Mouse (Mus musculus): ENCODE data around the gene Kansl1.
A peak's percentile ranks its signal among the peaks of the same experiment; 100 is the strongest.

Kansl1 gene

DNA sequence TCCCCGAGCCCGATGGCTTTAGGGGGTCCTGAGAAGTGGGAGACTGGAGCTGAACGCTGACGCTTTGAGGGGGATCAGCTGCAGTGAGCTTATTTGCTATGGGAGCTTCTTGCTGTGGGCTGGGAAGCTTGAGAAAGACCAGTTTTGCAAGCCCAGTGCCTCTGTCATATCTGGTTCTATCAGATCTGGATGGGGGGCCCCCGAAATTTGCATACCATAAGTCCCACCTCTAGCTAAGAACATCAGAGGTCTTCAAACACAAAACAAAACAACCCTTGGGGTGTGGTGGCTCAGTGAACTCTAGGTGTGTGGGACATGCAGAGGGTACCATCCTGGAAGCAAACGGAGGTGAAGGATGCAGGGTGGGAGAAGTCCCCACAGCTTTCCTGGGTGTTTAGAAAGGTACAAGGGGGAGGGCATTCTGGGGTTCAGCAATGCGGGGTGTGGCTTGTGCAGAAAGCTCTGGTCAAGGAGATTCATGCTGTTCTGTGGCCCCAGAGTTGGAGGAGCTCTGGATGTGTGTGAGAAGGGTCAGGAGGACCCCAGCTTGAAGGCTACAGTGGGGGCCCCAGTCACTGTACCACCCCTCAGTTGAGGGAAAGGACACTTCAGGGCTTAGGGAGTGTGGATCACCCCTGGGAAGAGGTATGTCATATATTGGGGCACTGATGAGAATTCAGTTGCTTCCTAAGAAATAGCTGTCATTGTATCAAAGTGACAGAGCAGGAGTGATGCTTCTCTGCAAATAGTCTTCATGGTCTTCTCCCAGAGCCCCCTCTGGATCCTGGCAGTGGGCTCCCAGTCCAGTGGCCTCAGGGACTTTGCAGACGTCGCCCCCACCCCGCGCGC lies 159.1 kb downstream of the Kansl1 start:
- DNase-seq (ENCODE audit: low read depth, low spot score), result no peak

GRCm38 (mm10) chr11:104307136-104307535 lies 161.5 kb downstream of the Kansl1 start:
- DNase-seq (ENCODE audit: low read depth, low spot score), result no peak

DNA sequence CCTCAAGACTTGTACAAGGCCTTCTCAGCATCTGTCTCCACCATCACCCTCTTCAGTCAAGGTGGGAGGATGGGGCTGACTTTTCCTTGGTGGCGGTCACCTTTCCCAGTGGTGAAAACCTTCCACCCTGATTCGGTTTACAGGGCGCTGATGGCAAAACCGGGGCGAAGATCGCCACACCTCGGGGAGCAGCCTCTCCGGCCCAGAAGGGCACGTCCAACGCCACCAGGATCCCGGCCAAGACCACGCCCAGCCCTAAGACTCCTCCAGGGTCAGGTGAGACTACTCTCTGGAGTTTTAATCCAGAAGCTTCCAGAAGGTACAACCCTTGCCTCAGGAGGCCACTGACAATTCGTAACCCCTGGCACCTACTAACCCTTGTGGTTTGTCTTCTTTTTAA lies 162.2 kb downstream of the Kansl1 start:
- no peak for DNase-seq (ENCODE audit: low read depth, low spot score)

DNA sequence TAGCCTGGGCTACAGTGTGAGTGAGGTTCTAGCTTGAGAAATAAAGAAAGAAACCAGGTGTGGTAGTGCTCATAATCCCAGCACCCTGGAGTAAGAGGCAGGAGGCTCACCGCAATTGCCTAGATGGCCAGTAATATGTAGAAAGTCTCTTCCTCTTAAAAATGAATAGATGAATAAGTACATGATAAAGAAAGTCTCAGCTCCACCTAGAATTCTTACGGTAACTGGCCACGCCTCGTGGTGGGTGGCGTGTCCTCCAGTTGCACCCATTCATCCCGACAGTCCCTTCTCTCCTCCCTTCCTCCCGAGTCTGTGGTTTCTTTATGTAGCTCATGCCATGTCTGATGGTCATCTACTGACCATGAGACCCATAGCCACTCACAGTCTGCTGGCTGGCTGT lies 162.9 kb downstream of the Kansl1 start:
- no peak for DNase-seq (ENCODE audit: low read depth, low spot score)

DNA sequence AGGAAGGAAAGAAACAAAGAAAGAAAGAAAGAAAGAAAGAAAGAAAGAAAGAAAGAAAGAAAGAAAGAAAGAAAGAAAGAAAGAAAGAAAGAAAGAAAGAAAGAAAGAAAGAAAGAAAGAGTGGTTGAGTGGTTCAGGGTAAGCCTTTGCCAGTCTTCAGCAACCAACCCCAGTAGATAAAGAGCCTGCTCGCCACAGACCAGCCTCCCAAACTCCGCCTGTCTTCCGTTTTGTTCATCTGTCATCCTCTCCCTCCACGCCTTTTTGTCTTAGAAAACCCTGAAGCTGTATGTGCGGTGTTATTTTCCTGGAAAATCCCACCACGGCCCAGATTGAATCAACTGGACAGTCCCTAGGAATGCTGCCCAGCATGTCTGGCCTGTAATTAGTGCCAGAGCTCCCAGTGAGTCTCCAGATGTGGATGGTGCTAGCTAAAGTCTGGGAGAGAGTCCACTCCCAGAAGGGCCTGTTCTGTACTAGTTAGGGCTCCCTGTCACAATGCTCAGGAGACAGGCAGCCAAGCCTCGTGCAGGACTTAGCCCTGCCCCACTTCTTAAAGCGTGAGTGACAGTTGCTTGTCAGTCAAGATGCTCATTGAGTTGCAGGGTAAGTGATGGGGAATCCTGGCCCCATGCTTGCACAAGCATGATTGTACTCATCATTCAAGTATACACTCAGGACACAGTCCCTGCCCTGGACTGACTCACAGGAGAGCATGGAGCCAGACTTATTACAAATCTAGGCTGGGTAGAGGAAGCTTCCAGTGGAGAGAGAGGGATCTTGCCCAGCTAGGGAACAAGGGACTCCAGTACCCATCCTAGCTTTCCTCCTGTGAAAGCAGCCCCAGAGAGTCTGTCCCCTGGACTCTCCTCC lies 165.3 kb downstream of the Kansl1 start:
- no peak for DNase-seq (ENCODE audit: low read depth, low spot score)

DNA sequence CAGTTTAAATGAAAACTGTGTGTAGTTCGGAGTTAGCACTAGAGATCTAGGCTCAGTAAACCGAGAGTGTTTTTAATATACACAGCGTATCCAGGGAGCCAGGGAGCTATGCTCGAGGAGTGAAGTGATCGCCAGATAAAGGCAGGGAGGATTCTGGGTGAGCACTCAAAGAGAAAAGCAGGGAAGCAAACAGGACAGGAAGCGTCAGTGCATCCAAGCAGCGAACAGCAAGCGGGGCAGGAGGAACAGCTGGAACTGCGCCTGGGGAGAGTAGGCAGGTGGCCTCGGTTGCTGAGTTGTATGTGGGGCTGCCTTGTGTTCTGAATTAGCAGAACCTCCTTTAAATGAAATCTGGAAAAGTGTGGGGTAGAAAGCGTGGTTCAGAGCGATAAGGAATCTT lies 166.0 kb downstream of the Kansl1 start:
- no peak for DNase-seq (ENCODE audit: low read depth, low spot score)

GRCm38 (mm10) chr11:104297671-104298070 lies 171.0 kb downstream of the Kansl1 start:
- DNase-seq (ENCODE audit: low read depth, low spot score), result no peak

- no peak for DNase-seq (ENCODE audit: low read depth, low spot score)
Observed at GRCm38 (mm10) chr11:104295656-104296055, 173.0 kb downstream of the Kansl1 start.

GRCm38 (mm10) chr11:104295145-104295544 lies 173.5 kb downstream of the Kansl1 start:
- no peak for DNase-seq (ENCODE audit: low read depth, low spot score)

- DNase-seq (ENCODE audit: low read depth, low spot score), result no peak
Observed at GRCm38 (mm10) chr11:104293241-104293640, 175.4 kb downstream of the Kansl1 start.

- no peak for DNase-seq (ENCODE audit: low read depth, low spot score)
Observed at GRCm38 (mm10) chr11:104292443-104293220, 176.0 kb downstream of the Kansl1 start.

GRCm38 (mm10) chr11:104289199-104290031 lies 179.2 kb downstream of the Kansl1 start:
- peak; percentile 57 for DNase-seq (ENCODE audit: low read depth, low spot score)

DNA sequence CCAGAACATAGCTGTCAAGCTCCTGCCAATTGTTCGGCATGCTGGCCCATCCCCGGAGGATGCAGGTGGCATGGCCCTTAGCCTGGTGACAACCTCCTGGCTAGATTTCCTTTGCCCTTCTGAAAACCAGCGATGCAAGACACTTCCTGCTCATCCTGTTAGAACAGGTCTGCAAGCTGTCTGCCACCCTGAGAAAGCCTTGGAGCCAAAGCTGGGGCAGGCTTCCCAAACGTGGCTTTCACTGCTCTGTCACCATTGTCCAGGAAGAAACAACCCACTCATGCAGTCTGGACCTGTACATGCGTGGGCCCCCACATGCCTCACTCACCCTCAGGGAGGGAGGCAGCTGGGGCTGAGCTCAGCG lies 179.8 kb downstream of the Kansl1 start:
- DNase-seq (ENCODE audit: low read depth, low spot score), result no peak

DNA sequence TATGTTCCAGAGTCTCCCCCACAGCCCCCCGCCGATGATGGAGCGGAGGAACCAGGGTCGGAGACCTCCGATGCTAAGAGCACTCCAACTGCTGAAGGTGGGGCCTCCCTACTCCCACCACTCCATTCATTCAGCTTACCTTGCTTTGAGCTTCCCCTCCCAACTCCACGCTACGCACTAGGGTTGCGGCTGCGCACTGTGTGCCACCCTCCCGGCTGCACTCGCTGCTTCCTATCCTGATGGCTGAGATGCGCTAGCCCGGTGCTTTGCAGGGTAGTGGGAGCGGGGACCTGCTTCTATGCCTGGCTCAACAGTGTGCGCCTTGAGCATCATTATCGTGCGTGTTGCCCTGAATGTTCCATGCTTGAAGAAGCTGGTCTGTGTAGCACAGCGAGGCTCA lies 181.5 kb downstream of the Kansl1 start:
- DNase-seq (ENCODE audit: low read depth, low spot score), result no peak

All from embryo, embryonic 11.5 days (tissue).